Comparison of ENCODE assay signal across 25 mouse cellular contexts in genomic region chr12:116196221-116196620, GRCm38 (mm10).
"Had no signal": no experiment of that assay in that cellular context is flagged by ENCODE, and none has a peak within 500 bp of the region (broad histone marks: within the 10 kb centered on the region; RNA-seq: fewer than 3 reads in every experiment).

No protein-coding gene starts in this region.

- H3K4me1 ChIP-seq: heart, embryonic 10.5 days; heart, embryonic 12.5 days; hindbrain, embryonic 13.5 days; hindbrain, embryonic 15.5 days; kidney, embryonic 15.5 days had no signal

- DNase-seq: gastrocnemius, adult 2 months; gastrocnemius, postnatal 10 days; gastrocnemius, postnatal 25 days; heart, adult 2 months; heart, postnatal 10 days; heart, postnatal 4 days; kidney, adult 11 months; kidney, adult 2 months; kidney, adult 9 months; kidney, postnatal 14 days; kidney, postnatal 36 days; layer of hippocampus, adult 9-11 months; layer of hippocampus, postnatal 36 days; liver had no signal

- ATAC-seq: hindbrain, postnatal 0 days; intestine, embryonic 16.5 days had no signal

- H3K27ac ChIP-seq: gastrocnemius, adult 2 months; heart, adult 2 months; heart, embryonic 10.5 days; hindbrain, embryonic 13.5 days; hindbrain, embryonic 15.5 days; hindbrain, postnatal 0 days; kidney, embryonic 15.5 days; left cerebral cortex, adult 2 months; limb, embryonic 10.5 days; limb, embryonic 12.5 days had no signal

- H3K4me3 ChIP-seq: gastrocnemius, adult 2 months; heart, adult 2 months; heart, embryonic 10.5 days; heart, embryonic 12.5 days; hindbrain, embryonic 13.5 days; hindbrain, embryonic 15.5 days; kidney, embryonic 15.5 days; left cerebral cortex, adult 2 months; limb, embryonic 10.5 days; limb, embryonic 12.5 days had no signal

- H3K9ac ChIP-seq: heart, embryonic 12.5 days; hindbrain, embryonic 13.5 days; hindbrain, embryonic 15.5 days; kidney, embryonic 15.5 days; limb, embryonic 12.5 days had no signal

- H3K9me3 ChIP-seq: heart, embryonic 10.5 days; heart, embryonic 12.5 days; hindbrain, embryonic 13.5 days; hindbrain, embryonic 15.5 days; kidney, embryonic 15.5 days; limb, embryonic 10.5 days; limb, embryonic 12.5 days had no signal

- H3K36me3 ChIP-seq: heart, embryonic 10.5 days; heart, embryonic 12.5 days; hindbrain, embryonic 13.5 days; hindbrain, embryonic 15.5 days; kidney, embryonic 15.5 days; limb, embryonic 10.5 days; limb, embryonic 12.5 days had no signal

- H3K27me3 ChIP-seq: heart, embryonic 12.5 days; hindbrain, embryonic 13.5 days; hindbrain, embryonic 15.5 days; kidney, embryonic 15.5 days; limb, embryonic 12.5 days had no signal

- H3K4me2 ChIP-seq: heart, embryonic 12.5 days; hindbrain, embryonic 13.5 days; hindbrain, embryonic 15.5 days; kidney, embryonic 15.5 days; limb, embryonic 12.5 days; liver, embryonic 11.5 days had no signal
